Mouse (Mus musculus) heart, embryonic 13.5 days (tissue): ENCODE results near the gene Reln. TPM values are rescaled to one million over a fixed set of nuclear protein-coding genes. Genes with fewer than 3 reads are reported as not detected.

Experiments
- ATAC-seq: fragments of 200-750 bp; cut with Nextera tagmentation; 2 replicates; pipeline ENCODE4 v1.8.0; 2017; ENCODE audit warnings: moderate TSS enrichment; ENCODE audit not compliant: insufficient number of reproducible peaks, low FRiP score, low TSS enrichment; ENCODE audit errors: extremely low read depth
- H3K27ac ChIP-seq: fragments of 300-500 bp; sonication (generic); replicated peaks from 2 replicates; pipeline ENCODE4 v1.5.1; 2015; ENCODE audit warnings: moderate library complexity, mild to moderate bottlenecking, inconsistent platforms
- H3K27me3 ChIP-seq: fragments of 300-500 bp; sonication (generic); replicated peaks from 2 replicates; pipeline ENCODE4 v1.6.1; 2015; ENCODE audit warnings: mild to moderate bottlenecking, inconsistent platforms
- H3K36me3 ChIP-seq: fragments of 300-500 bp; sonication (generic); 2 replicates; pipeline ENCODE4 v1.6.1; 2015; ENCODE audit warnings: mild to moderate bottlenecking, inconsistent platforms
- H3K4me1 ChIP-seq: fragments of 300-500 bp; sonication (generic); 2 replicates; pipeline ENCODE4 v1.6.1; 2015; ENCODE audit warnings: inconsistent platforms
- H3K4me2 ChIP-seq: fragments of 300-500 bp; sonication (generic); 2 replicates; pipeline ENCODE4 v1.6.1; 2015; ENCODE audit warnings: inconsistent platforms, mild to moderate bottlenecking, moderate library complexity
- H3K4me3 ChIP-seq: fragments of 300-500 bp; sonication (generic); 2 replicates; pipeline ENCODE4 v1.5.1; 2015; ENCODE audit warnings: moderate library complexity, mild to moderate bottlenecking, inconsistent platforms
- H3K9ac ChIP-seq: fragments of 300-500 bp; sonication (generic); 2 replicates; pipeline ENCODE4 v1.6.1; 2015; ENCODE audit warnings: inconsistent platforms, mild to moderate bottlenecking, moderate library complexity
- H3K9me3 ChIP-seq: fragments of 300-500 bp; sonication (generic); 2 replicates; pipeline ENCODE4 v1.6.1; 2016; ENCODE audit warnings: inconsistent platforms
- WGBS: fragments of 180-500 bp; shearing (Covaris S2); methylation state at CpG from one replicate; pipeline ENCODE4 v1.1.7; 2015; ENCODE audit warnings: mixed read lengths; 5-methylcytosine and 5-hydroxymethylcytosine counted together
- polyA plus RNA-seq: library from polyadenylated mRNA; unstranded; fragments of >200 nt; fragmentation: Nextera tagmentation; extraction: Ambion mirVana; gene quantifications from 2 replicates; pipeline ENCODE4 v1.2.1, GENCODE M21; 2015

The Reln gene
- polyA plus RNA-seq, 1 experiment from 2014 or later, result 2.5 TPM

DNA sequence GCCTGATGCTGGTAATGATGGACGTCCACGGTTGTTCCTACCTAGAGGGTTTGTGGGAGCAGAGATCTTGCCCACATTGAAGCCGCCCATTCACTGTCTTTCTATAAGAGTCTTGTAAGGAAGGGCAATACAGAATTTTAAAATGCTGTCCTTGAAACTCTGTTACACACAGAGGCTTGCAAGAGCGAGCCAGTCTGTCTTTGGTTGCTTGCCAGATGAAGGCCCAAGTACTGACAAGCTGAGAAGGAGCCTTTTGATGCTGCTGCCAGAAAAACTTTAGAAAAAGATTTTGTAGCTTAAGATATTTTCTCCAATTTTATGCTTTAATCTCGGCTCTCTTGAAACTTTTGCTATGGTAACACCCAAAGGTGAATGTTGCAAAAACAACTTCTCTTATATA, 356.8 kb downstream of the Reln start:
- 79% methylated on average over 5 of the region's 5 CpGs for WGBS
- H3K36me3 ChIP-seq, result no peaks in the 10 kb centered on the region
- ATAC-seq, result no peak
- H3K4me1 ChIP-seq, result no peaks in the 10 kb centered on the region
- H3K4me2 ChIP-seq, result no peak overlapping the region
- H3K9me3 ChIP-seq, result peaks cover 7% of the 10 kb centered on the region; the same call in 1 of the 2 replicates
- H3K4me3 ChIP-seq, result no peak overlapping the region
- no peaks in the 10 kb centered on the region for H3K27me3 ChIP-seq
- no peak overlapping the region for H3K27ac ChIP-seq
- no peak overlapping the region for H3K9ac ChIP-seq

DNA sequence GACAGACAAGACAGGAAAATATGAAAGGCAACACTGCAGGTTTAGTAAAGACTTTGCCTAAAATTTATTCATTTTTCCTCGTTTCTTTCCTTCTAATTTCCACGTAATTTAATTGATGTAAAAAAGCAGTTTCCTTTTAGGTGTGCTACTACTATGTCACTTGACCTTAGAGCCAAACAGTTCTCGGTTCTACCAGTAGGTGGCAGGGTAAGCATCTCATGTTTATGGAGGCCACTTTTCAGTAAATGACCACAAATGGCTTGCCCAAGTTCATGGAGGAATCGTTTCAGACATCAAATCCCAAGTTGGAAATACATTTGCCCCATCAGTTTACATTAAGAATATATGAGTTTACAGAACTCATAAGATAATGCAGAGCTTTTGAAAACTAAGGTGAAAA, 358.2 kb downstream of the Reln start:
- no peak overlapping the region for H3K4me3 ChIP-seq
- H3K36me3 ChIP-seq, result no peaks in the 10 kb centered on the region
- H3K9ac ChIP-seq, result no peak overlapping the region
- no peak overlapping the region for H3K27ac ChIP-seq
- 40% methylated on average over 4 of the region's 4 CpGs for WGBS
- peaks cover 7% of the 10 kb centered on the region; the same call in 1 of the 2 replicates for H3K9me3 ChIP-seq
- no peaks in the 10 kb centered on the region for H3K27me3 ChIP-seq
- no peak for ATAC-seq
- no peak overlapping the region for H3K4me2 ChIP-seq
- no peaks in the 10 kb centered on the region for H3K4me1 ChIP-seq

DNA sequence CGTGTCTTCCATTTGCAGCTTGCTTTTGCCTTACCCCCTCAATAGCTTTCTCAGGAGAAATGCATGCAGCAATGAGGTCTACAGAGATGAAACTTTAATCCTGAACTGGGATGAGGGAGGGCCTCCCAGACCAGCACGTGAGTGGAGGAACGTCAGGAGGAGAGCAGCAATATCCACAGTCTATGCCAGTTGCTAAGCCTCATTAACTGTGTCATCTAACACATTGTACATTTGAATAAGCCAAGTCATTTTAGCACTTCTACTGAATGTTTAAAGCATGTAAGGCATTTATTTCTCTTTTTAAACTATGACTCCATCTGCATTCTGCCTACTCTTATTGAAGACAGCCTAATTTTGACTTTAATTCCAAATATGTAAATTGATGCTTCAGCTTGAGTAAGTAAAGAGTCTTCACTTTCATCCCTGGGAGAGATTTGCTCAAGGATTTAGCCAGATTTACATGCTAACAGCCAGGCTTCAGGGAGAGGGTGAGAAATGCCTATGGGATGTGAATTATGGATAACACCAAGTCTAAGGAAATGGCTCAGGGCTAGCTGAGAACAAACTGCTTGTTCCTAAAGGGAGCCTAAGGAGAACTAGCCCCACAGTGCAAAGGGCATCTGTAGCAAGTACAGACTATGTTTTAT, 361.4 kb downstream of the Reln start:
- no peaks in the 10 kb centered on the region for H3K9me3 ChIP-seq
- H3K4me3 ChIP-seq, result no peak overlapping the region
- H3K27ac ChIP-seq, result no peak overlapping the region
- H3K36me3 ChIP-seq, result no peaks in the 10 kb centered on the region
- no peaks in the 10 kb centered on the region for H3K4me1 ChIP-seq
- 64% methylated on average over 3 of the region's 3 CpGs for WGBS
- no peak overlapping the region for H3K9ac ChIP-seq
- no peaks in the 10 kb centered on the region for H3K27me3 ChIP-seq
- ATAC-seq, result no peak
- H3K4me2 ChIP-seq, result no peak overlapping the region

DNA sequence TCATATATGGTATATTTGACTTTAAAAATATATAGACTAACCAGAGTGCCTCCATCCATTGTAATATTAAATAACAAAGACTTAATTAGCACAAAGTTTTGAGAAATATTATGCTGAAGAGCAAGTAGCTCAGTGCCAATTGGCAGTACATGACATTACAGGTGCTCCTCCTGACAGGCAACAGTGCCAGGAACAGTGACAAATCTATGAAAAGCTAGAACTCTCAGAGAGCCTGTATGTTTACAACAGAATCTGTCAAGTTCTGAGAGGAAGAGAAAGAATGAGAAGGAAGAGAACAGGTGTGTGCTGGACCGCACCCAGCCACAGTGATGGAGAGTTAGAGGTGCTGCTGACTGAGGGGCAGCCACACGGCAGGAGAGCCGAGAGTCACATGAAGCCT, 363.3 kb downstream of the Reln start:
- Histone ChIP-seq H3K4me1 (no peaks in the 10 kb centered on the region), H3K27ac (no peak overlapping the region), H3K9me3 (no peaks in the 10 kb centered on the region), H3K4me3 (no peak overlapping the region), H3K9ac (no peak overlapping the region), H3K36me3 (no peaks in the 10 kb centered on the region), H3K4me2 (no peak overlapping the region), H3K27me3 (no peaks in the 10 kb centered on the region)
- ATAC-seq, result no peak
- WGBS, result 85% methylated on average over 3 of the region's 3 CpGs

DNA sequence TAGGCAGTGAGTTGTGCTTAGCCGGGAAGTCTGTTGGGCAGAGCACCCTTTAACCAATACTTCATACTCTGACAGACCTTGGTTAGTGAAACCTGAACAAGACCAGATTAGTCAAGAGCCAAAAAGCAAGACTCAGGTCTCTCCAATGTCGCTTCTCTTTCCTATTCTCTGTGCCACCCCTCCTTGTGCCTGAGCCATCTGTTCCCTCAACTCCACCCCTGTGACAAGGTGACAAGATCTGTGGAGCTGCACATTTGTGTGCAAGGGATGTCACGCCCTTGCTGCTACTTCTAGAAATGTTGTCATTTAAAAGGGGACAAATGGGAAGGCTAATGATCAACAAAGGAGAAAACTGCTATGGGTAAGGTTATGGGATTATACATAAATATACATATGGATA, 364.0 kb downstream of the Reln start:
- Histone ChIP-seq H3K27me3 (no peaks in the 10 kb centered on the region), H3K4me1 (no peaks in the 10 kb centered on the region), H3K36me3 (no peaks in the 10 kb centered on the region), H3K4me3 (no peak overlapping the region), H3K9me3 (no peaks in the 10 kb centered on the region), H3K27ac (no peak overlapping the region), H3K9ac (no peak overlapping the region), H3K4me2 (no peak overlapping the region)
- WGBS, result 76% methylated on average over 3 of the region's 3 CpGs
- ATAC-seq, result no peak

DNA sequence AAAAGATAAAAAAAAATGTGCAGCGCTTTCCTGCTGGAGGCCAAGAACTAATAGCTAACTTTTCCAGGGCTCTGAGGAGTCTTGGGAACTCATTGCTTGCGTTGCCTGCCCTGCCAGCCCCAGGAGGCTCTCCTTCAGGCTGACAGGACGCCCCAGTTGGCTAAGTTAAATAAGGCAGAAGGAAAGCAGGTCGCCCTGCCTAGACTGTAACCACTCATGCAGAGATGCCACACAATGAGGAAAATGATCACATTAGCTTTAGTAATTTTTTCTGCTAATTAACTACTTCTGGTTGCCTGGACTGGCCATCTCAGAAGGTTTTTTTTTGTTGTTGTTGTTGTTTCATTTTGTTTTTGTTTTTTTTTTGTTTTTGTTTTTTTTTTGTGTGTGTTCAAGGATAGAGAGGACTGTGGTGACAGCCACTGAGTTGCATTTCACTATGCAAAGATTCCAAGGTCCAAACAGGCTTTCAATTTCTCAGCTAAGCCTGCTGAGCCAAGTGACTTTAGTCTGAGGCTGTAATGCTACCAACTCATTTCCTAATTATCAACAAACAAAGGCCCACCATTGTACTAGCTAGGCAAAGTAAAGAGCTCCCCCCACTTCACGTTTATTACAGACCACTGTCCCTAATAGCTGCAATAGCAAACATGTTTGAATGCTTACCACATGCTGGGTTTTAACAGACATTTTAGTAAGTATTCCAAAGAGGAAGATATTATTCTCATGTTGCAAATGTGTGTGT, 371.1 kb downstream of the Reln start:
- Histone ChIP-seq H3K27me3 (no peaks in the 10 kb centered on the region), H3K36me3 (no peaks in the 10 kb centered on the region)

DNA sequence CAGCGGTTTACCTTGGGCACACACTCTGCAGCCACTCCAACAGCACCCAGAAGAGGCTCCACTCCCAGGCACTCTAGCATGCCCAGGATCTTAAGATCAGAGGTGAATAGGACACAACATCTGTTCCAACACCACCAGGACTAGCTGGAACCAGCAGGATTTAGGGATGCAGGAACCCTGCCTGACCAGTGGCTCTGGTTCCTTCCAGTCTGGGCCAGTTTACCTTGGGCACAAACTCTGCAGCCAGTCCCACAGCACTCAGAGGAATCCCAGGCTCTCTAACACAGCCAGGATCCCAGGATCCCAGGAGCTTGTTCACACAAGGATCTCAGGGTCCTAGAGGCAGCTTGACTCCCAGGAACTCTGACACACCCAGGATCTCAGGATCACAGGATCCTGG, 382.7 kb downstream of the Reln start:
- Histone ChIP-seq H3K4me3 (no peak overlapping the region), H3K27me3 (no peaks in the 10 kb centered on the region), H3K36me3 (no peaks in the 10 kb centered on the region), H3K4me1 (no peaks in the 10 kb centered on the region), H3K9me3 (no peaks in the 10 kb centered on the region), H3K27ac (no peak overlapping the region), H3K9ac (no peak overlapping the region), H3K4me2 (no peak overlapping the region)
- no peak for ATAC-seq
- 89% methylated on average over 1 of the region's 1 CpGs for whole genome bisulfite sequencing

More for the DNA sequence above, 371.1 kb downstream of the Reln start:
- H3K9ac ChIP-seq, result no peak overlapping the region
- H3K9me3 ChIP-seq, result no peaks in the 10 kb centered on the region
- H3K4me2 ChIP-seq, result no peak overlapping the region
- WGBS, result 39% methylated on average over 5 of the region's 5 CpGs
- no peak for ATAC-seq
- peaks cover 6% of the 10 kb centered on the region; the same call in 1 of the 2 replicates for H3K4me1 ChIP-seq
- no peak overlapping the region for H3K27ac ChIP-seq
- no peak overlapping the region for H3K4me3 ChIP-seq

DNA sequence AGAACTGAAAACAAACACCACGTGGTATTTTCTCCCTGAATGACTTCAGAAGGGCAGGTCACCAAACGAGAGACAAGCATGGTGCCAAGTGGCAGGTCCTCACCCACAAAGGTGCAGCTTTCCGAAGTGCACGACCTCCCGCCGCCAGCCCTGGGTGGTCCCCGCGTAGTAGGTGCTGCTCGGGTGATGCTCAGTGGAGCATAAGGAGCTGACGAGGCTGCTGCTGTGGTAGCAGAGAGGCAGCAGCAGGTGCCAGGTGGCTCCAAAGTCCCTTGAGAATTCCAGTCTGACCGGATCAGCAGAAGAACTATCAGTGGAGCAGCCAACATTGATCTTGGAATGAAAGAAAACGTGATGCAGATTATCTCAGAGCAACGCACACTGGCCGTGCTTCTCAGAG, 384.4 kb downstream of the Reln start:
- H3K9ac ChIP-seq, result no peak overlapping the region
- no peak overlapping the region for H3K27ac ChIP-seq
- no peak for ATAC-seq
- no peaks in the 10 kb centered on the region for H3K9me3 ChIP-seq
- H3K4me1 ChIP-seq, result no peaks in the 10 kb centered on the region
- no peaks in the 10 kb centered on the region for H3K36me3 ChIP-seq
- WGBS, result 78% methylated on average over 14 of the region's 14 CpGs
- no peak overlapping the region for H3K4me3 ChIP-seq
- H3K4me2 ChIP-seq, result no peak overlapping the region
- H3K27me3 ChIP-seq, result no peaks in the 10 kb centered on the region

DNA sequence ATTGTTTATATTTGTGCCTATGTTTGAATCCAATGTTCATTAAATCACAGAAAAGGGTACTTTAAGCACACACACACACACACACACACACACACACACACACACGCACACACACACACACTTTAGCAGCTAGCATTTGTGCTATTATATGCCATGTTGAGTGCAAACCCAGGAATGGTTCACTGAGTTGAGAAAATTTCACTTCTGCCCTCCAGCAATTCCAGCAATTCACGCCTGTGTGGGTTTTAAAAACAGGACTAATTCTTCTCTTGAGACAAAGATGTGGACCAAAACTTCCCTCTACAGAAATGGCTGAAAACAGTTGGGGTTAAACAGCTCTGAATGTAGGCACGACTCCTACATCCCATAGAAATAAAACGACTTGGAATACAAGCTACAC, 386.9 kb downstream of the Reln start:
- ATAC-seq, result no peak
- no peaks in the 10 kb centered on the region for H3K27me3 ChIP-seq
- H3K4me3 ChIP-seq, result no peak overlapping the region
- H3K9ac ChIP-seq, result no peak overlapping the region
- WGBS, result 71% methylated on average over 4 of the region's 4 CpGs
- no peaks in the 10 kb centered on the region for H3K4me1 ChIP-seq
- H3K9me3 ChIP-seq, result no peaks in the 10 kb centered on the region
- no peak overlapping the region for H3K27ac ChIP-seq
- no peak overlapping the region for H3K4me2 ChIP-seq
- H3K36me3 ChIP-seq, result no peaks in the 10 kb centered on the region

DNA sequence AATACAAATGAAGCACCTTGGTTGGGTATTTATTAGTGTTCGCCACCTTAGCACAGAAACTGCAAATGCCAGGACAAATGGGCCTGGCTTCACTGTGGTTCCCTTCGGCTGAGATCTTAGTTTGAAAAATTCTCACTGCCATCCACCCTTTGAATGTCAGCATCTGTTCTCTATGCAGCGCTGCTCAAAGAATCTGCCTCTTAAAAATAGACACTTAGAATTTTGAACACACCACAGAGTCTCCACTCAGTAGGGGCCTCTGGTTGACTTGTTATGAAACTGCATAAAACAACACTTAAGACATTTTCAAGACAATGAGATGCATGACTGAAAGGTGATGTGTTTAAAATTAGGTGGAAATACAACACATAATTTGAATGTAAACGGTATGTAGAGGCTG, 387.4 kb downstream of the Reln start:
- no peaks in the 10 kb centered on the region for H3K4me1 ChIP-seq
- no peak overlapping the region for H3K4me3 ChIP-seq
- H3K27me3 ChIP-seq, result no peaks in the 10 kb centered on the region
- WGBS, result 82% methylated on average over 4 of the region's 4 CpGs
- ATAC-seq, result no peak
- H3K9me3 ChIP-seq, result no peaks in the 10 kb centered on the region
- no peak overlapping the region for H3K9ac ChIP-seq
- no peaks in the 10 kb centered on the region for H3K36me3 ChIP-seq
- no peak overlapping the region for H3K4me2 ChIP-seq
- H3K27ac ChIP-seq, result no peak overlapping the region

DNA sequence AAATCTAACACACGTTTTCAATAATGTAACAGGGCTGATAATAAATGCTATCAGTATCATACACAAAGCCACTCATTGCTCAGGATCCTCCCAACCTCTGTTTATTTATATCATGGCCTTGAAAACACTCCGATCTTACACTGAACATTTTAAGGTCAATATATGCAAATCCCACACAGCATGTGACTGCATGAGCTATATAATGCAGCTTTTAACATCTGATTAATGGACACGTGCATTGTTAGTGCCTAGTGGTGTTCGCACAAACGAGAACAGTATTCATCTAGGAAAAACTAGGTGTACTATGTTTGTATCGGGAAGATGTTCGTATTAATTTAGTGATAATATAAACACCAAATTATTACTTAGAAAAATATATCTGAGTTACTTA, 395.0 kb downstream of the Reln start:
- H3K27me3 ChIP-seq, result no peaks in the 10 kb centered on the region
- H3K9ac ChIP-seq, result no peak overlapping the region
- no peaks in the 10 kb centered on the region for H3K4me1 ChIP-seq
- no peaks in the 10 kb centered on the region for H3K36me3 ChIP-seq
- ATAC-seq, result no peak
- H3K27ac ChIP-seq, result no peak overlapping the region
- no peak overlapping the region for H3K4me3 ChIP-seq
- whole genome bisulfite sequencing, result 84% methylated on average over 7 of the region's 7 CpGs
- no peak overlapping the region for H3K4me2 ChIP-seq
- H3K9me3 ChIP-seq, result no peaks in the 10 kb centered on the region
